Mouse (Mus musculus) E14TG2a.4 (cell line): ENCODE measurements around the gene Mrps26.

ENCODE experiments used
- CTCF ChIP-seq: conservative IDR thresholded peaks from 2 replicates; pipeline ENCODE4 v1.5.1; 2014; ENCODE audit warnings: low read length
- NANOG ChIP-seq: IDR thresholded peaks from 2 replicates; pipeline ENCODE4 v1.6.1; 2014; ENCODE audit warnings: borderline replicate concordance, low read length, mixed read lengths

DNA sequence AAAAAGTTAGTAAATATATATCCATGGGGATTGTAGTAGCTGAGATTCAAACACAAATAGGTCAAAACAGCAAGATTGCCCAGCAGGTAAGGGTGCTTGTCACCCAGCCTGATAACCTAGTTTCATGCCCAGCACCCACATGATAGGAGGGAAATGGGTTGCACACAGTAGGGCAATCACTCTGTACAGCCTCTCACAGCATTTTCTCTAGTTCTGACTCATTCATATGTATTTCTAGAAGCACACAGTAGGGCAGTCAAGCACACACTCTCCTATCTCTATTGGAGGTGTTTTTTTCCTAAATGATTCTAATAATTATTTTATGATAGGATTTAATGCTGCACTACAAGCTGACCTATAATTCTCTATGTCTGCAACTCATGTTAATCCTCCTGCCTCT is 6.4 kb downstream of the Mrps26 start:
- no peak for TF ChIP-seq CTCF
- no peak for TF ChIP-seq NANOG
